Mouse (Mus musculus) erythroid progenitor cell, adult 5-6 weeks (primary cell): ENCODE data around the gene Syn3. TPM values are rescaled to one million over a fixed set of nuclear protein-coding genes. Genes with fewer than 3 reads are reported as not detected.
"Not testable (repeated sequence)": the region's sequence is repeated elsewhere in the genome, so short reads cannot be mapped to it uniquely, and the experiment has no call there.

Experiments used
- ATAC-seq: replicated peaks from 2 replicates; pipeline ENCODE4 v1.8.0; 2016; ENCODE audit warnings: moderate number of reproducible peaks, mild to moderate bottlenecking, moderate TSS enrichment, inconsistent platforms; ENCODE audit not compliant: poor library complexity, low FRiP score, severe bottlenecking
- total RNA-seq, 2 experiments: library from RNA; stranded (forward) in 1 of 2; stranded (reverse) in 1 of 2; fragments of 150-400 nt in 1 of 2; fragments of 186-747, 209-891 nt in 1 of 2; gene quantifications; 2 replicates each; pipeline versions ENCODE4 v1.2.3 to v1.2.4; 2015 to 2017; ENCODE audit warnings: low replicate concordance in 2 of 2

The Syn3 gene
- total RNA-seq, 2 experiments from 2014 or later: not detected

- ATAC-seq: no peak
Observed at GRCm38 (mm10) chr10:86381150-86381921, 117.4 kb downstream of the Syn3 start.

- ATAC-seq: no peak
Observed at GRCm38 (mm10) chr10:86380626-86381025, 118.1 kb downstream of the Syn3 start.

GRCm38 (mm10) chr10:86378803-86379202, 119.9 kb downstream of the Syn3 start:
- ATAC-seq: not testable (repeated sequence)

- no peak for ATAC-seq
Observed at GRCm38 (mm10) chr10:86376392-86377185, 122.1 kb downstream of the Syn3 start.

- no peak for ATAC-seq
Observed at GRCm38 (mm10) chr10:86375903-86376302, 122.8 kb downstream of the Syn3 start.

GRCm38 (mm10) chr10:86374061-86374460, 124.6 kb downstream of the Syn3 start:
- ATAC-seq: no peak

- no peak for ATAC-seq
Observed at GRCm38 (mm10) chr10:86371561-86371960, 127.1 kb downstream of the Syn3 start.

GRCm38 (mm10) chr10:86369346-86369745, 129.3 kb downstream of the Syn3 start:
- no peak for ATAC-seq

GRCm38 (mm10) chr10:86368811-86369210, 129.9 kb downstream of the Syn3 start:
- ATAC-seq: no peak

- no peak for ATAC-seq
Observed at GRCm38 (mm10) chr10:86367346-86367745, 131.3 kb downstream of the Syn3 start.

GRCm38 (mm10) chr10:86365632-86366092, 133.0 kb downstream of the Syn3 start:
- ATAC-seq: no peak

GRCm38 (mm10) chr10:86363669-86364309, 134.9 kb downstream of the Syn3 start:
- ATAC-seq: no peak

- no peak for ATAC-seq
Observed at GRCm38 (mm10) chr10:86359699-86360098, 139.0 kb downstream of the Syn3 start.

- no peak for ATAC-seq
Observed at GRCm38 (mm10) chr10:86359208-86359607, 139.5 kb downstream of the Syn3 start.

- ATAC-seq: no peak
Observed at GRCm38 (mm10) chr10:86358307-86358975, 140.3 kb downstream of the Syn3 start.

GRCm38 (mm10) chr10:86356819-86357563, 141.7 kb downstream of the Syn3 start:
- ATAC-seq: peak; percentile 59; the same call in 1 of the 2 replicates

GRCm38 (mm10) chr10:86352521-86352920, 146.2 kb downstream of the Syn3 start:
- ATAC-seq: 0 out of 2 replicates have a peak, but pooled peaks have one; percentile 4

GRCm38 (mm10) chr10:86351287-86351686, 147.4 kb downstream of the Syn3 start:
- no peak for ATAC-seq

GRCm38 (mm10) chr10:86346235-86346840, 152.4 kb downstream of the Syn3 start:
- no peak for ATAC-seq
